Mouse (Mus musculus): ENCODE measurements around the gene Olfr1126. TPM values are rescaled to one million over a fixed set of nuclear protein-coding genes. Genes with fewer than 3 reads are reported as not detected.
"Not testable (repeated sequence)": the region's sequence is repeated elsewhere in the genome, so short reads cannot be mapped to it uniquely, and the experiment has no call there.

Olfr1126 gene
- not detected in 2 replicates for polyA plus RNA-seq (2016; fragmentation: Nextera tagmentation; extraction: Ambion mirVana)

GRCm38 (mm10) chr2:87453662-87454061, at the start of gene Olfr1126:
Olfr1126 (plus strand) TSS chr2:87453962.
- no peak within 1 kb of the TSS for H3K27ac ChIP-seq
- H3K4me1 ChIP-seq (replicated peaks) = no peaks in the 10 kb centered on the region
- no peak for DNase-seq (ENCODE audit: low spot score)
- no peaks in the 10 kb centered on the region for H3K36me3 ChIP-seq
- H3K4me3 ChIP-seq = no peak within 1 kb of the TSS
- no peaks in the 10 kb centered on the region for H3K9me3 ChIP-seq
- no peaks in the 10 kb centered on the region for H3K27me3 ChIP-seq (ENCODE audit: insufficient read depth, poor library complexity, severe bottlenecking)

DNA sequence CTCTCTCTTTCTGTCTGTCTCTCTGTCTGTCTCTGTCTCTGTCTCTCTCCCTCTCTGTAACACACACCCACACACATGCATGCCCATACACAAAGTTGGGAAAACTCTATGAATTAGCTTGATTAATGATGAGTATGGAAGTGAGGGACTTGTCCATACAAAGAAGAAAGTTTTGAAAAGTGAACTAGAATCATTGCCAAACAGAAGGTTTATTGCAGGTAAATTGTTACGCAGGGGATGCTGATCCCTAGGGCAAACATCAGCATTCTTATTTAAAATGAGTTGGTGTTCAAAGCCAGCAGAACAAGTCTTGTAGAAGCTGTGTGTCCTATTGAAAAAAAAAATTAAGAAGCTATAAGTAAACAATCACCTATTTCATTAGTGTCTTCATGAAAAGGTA, 37.4 kb upstream of the Olfr1126 start, which contains the start of gene Olfr1123:
Gene Olfr1123, plus strand, starts transcription at position 301 of the 400 bp plus-strand sequence.
- DNase-seq (ENCODE audit: low spot score) = no peak
- Histone ChIP-seq H3K4me1 (replicated peaks) (no peaks in the 10 kb centered on the region), H3K36me3 (no peaks in the 10 kb centered on the region), H3K4me3 (no peak within 1 kb of the TSS), H3K27ac (no peak within 1 kb of the TSS), H3K9me3 (no peaks in the 10 kb centered on the region), H3K27me3 (ENCODE audit: insufficient read depth, poor library complexity, severe bottlenecking) (no peaks in the 10 kb centered on the region)
- WGBS = 89% methylated on average over 1 of the region's 1 CpGs

GRCm38 (mm10) chr2:87429975-87430374, 23.8 kb upstream of the Olfr1126 start, which contains the start of gene Olfr1124:
Olfr1124 (plus strand) TSS chr2:87430275.
- Histone ChIP-seq H3K27me3 (ENCODE audit: insufficient read depth, poor library complexity, severe bottlenecking) (no peaks in the 10 kb centered on the region), H3K36me3 (no peaks in the 10 kb centered on the region), H3K4me3 (no peak within 1 kb of the TSS), H3K27ac (no peak within 1 kb of the TSS), H3K4me1 (replicated peaks) (no peaks in the 10 kb centered on the region), H3K9me3 (no peaks in the 10 kb centered on the region)
- DNase-seq (ENCODE audit: low spot score) = no peak
- WGBS = 92% methylated on average over 1 of the region's 1 CpGs

DNA sequence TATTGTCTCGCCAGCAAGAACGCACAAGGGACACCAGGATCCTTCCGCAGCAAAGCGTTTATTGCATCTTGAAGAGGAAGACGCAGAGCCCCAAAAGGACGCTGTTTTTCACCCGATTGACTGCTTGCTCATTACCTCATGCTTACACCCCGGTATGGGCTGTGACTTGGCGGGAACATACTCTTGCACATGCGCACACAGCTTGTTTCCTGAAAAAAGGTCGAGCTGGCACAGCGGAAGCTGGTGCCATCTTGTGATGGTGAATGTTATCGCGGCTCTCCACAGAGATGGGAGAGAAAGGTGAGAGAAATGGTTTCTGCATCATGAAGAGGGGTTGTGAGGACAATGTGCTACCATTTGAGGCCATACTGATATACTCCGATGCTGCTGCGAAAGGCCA, 16.0 kb upstream of the Olfr1126 start:
- no peak for DNase-seq (ENCODE audit: low spot score)
- H3K27ac ChIP-seq = no peak overlapping the region
- no peak overlapping the region for H3K4me3 ChIP-seq
- no peaks in the 10 kb centered on the region for H3K4me1 ChIP-seq (replicated peaks)
- no peaks in the 10 kb centered on the region for H3K36me3 ChIP-seq
- no peaks in the 10 kb centered on the region for H3K9me3 ChIP-seq
- no peaks in the 10 kb centered on the region for H3K27me3 ChIP-seq (ENCODE audit: insufficient read depth, poor library complexity, severe bottlenecking)
- WGBS = 91% methylated on average over 16 of the region's 16 CpGs

- Histone ChIP-seq H3K36me3 (no peaks in the 10 kb centered on the region), H3K9me3 (no peaks in the 10 kb centered on the region), H3K27me3 (ENCODE audit: insufficient read depth, poor library complexity, severe bottlenecking) (no peaks in the 10 kb centered on the region), H3K27ac (no peak overlapping the region), H3K4me1 (replicated peaks) (no peaks in the 10 kb centered on the region), H3K4me3 (no peak overlapping the region)
- 90% methylated on average over 4 of the region's 4 CpGs for WGBS
- DNase-seq (ENCODE audit: low spot score) = no peak
Measured at GRCm38 (mm10) chr2:87461769-87462168, 8.0 kb downstream of the Olfr1126 start.

GRCm38 (mm10) chr2:87480207-87480606, 26.4 kb downstream of the Olfr1126 start:
- Histone ChIP-seq H3K4me1 (replicated peaks) (no peaks in the 10 kb centered on the region), H3K27ac (no peak overlapping the region), H3K4me3 (no peak overlapping the region), H3K27me3 (ENCODE audit: insufficient read depth, poor library complexity, severe bottlenecking) (no peaks in the 10 kb centered on the region), H3K36me3 (no peaks in the 10 kb centered on the region), H3K9me3 (no peaks in the 10 kb centered on the region)
- DNase-seq (ENCODE audit: low spot score) = no peak

DNA sequence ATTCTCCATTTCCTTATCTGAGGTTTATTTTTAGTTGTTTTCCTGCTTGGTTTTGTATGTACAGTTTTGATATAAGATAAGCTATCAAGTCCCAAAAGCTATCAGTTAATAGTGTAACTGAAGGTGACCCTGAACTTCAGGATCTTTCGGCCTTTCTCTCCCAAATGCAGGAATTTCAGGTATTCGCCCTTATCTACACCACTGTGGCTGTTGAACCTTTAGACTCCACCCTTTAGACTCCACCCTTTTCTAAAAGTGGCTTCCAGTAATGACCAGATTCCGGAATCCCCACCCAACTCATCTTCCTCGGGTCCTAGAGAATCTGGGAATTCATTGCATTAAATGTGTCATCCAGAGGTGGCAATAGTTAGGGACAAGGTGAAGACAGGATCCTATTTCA, 27.4 kb downstream of the Olfr1126 start:
- no peak for DNase-seq (ENCODE audit: low spot score)
- WGBS = 88% methylated on average over 4 of the region's 4 CpGs
- Histone ChIP-seq H3K4me3 (no peak overlapping the region), H3K27me3 (ENCODE audit: insufficient read depth, poor library complexity, severe bottlenecking) (no peaks in the 10 kb centered on the region), H3K36me3 (no peaks in the 10 kb centered on the region), H3K9me3 (no peaks in the 10 kb centered on the region), H3K4me1 (replicated peaks) (no peaks in the 10 kb centered on the region), H3K27ac (no peak overlapping the region)

DNA sequence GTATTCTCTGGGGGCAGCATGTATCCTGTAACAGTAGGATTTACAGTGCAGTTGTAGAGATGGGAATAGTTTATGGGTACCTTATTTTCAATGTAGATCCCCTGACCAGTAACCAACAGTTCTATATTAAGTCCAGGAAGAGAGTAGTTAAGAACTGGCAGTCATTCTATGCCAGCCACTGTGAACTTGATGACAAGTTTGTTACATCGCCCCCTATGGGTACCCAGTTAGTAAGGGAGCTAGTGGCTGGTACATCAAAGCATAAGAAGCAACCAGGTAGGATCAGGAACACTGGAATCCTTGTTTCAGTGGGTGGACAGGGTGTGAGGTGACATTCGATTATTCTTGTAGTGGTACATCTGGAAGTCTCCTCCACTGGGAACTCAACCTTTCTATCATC, 28.5 kb downstream of the Olfr1126 start:
- H3K9me3 ChIP-seq = no peaks in the 10 kb centered on the region
- H3K27ac ChIP-seq = no peak overlapping the region
- no peaks in the 10 kb centered on the region for H3K4me1 ChIP-seq (replicated peaks)
- no peak for DNase-seq (ENCODE audit: low spot score)
- no peak overlapping the region for H3K4me3 ChIP-seq
- no peaks in the 10 kb centered on the region for H3K36me3 ChIP-seq
- no peaks in the 10 kb centered on the region for H3K27me3 ChIP-seq (ENCODE audit: insufficient read depth, poor library complexity, severe bottlenecking)
- WGBS = 84% methylated on average over 2 of the region's 2 CpGs

- not testable (repeated sequence) for H3K4me3 ChIP-seq; H3K4me1 ChIP-seq (replicated peaks); H3K36me3 ChIP-seq; H3K27me3 ChIP-seq (ENCODE audit: insufficient read depth, poor library complexity, severe bottlenecking); H3K9me3 ChIP-seq; H3K27ac ChIP-seq; DNase-seq (ENCODE audit: low spot score)
- 88% methylated on average over 4 of the region's 5 CpGs for WGBS
Measured at GRCm38 (mm10) chr2:87496993-87497392, 43.2 kb downstream of the Olfr1126 start, which contains the start of gene Pramel7. Pramel7 (minus strand) TSS chr2:87497093.

DNA sequence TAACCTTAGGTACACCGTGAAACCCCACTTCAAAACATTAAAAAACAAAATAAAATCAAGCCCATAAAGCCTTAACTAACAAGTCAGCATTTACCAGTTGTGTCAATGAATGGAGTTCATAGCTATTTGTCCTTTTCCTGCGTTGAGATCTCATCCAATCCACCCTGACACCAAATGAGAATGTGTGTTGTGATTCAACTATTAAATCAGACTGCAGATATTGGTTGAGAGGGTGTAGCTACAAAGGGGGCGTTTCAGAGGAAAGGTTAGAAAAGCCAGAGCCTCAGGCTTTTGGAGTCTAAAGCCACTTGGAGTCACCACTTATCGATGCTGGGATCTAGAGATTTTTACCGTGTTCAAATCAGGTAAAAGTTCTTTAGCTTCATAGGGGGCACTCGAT, 52.5 kb downstream of the Olfr1126 start, which contains the start of gene Pramel6:
Gene Pramel6, plus strand, starts transcription at position 301 of the 400 bp plus-strand sequence.
- Histone ChIP-seq H3K36me3 (no peaks in the 10 kb centered on the region), H3K27ac (no peak within 1 kb of the TSS), H3K4me1 (replicated peaks) (no peaks in the 10 kb centered on the region), H3K9me3 (no peaks in the 10 kb centered on the region), H3K27me3 (ENCODE audit: insufficient read depth, poor library complexity, severe bottlenecking) (no peaks in the 10 kb centered on the region), H3K4me3 (no peak within 1 kb of the TSS)
- 90% methylated on average over 6 of the region's 6 CpGs for WGBS
- DNase-seq (ENCODE audit: low spot score) = no peak

Other genes starting within 250 kb of the Olfr1126 start
- gene Olfr1113, start 245.0 kb upstream of the Olfr1126 start, polyA plus RNA-seq (2016; fragmentation: Nextera tagmentation; extraction: Ambion mirVana) = not detected in 2 replicates
- not detected in 2 replicates for gene Olfr1115, start 205.9 kb upstream of the Olfr1126 start, polyA plus RNA-seq (2016; fragmentation: Nextera tagmentation; extraction: Ambion mirVana)
- gene Olfr1116, start 186.4 kb upstream of the Olfr1126 start, polyA plus RNA-seq (2016; fragmentation: Nextera tagmentation; extraction: Ambion mirVana) = not detected in 2 replicates
- gene Olfr1118, start 146.4 kb upstream of the Olfr1126 start, polyA plus RNA-seq (2016; fragmentation: Nextera tagmentation; extraction: Ambion mirVana) = not detected in 2 replicates
- gene Olfr1120, start 99.1 kb upstream of the Olfr1126 start, polyA plus RNA-seq (2016; fragmentation: Nextera tagmentation; extraction: Ambion mirVana) = not detected in 2 replicates
- not detected in 2 replicates for gene Olfr1121, start 84.1 kb upstream of the Olfr1126 start, polyA plus RNA-seq (2016; fragmentation: Nextera tagmentation; extraction: Ambion mirVana)
- gene Olfr1122, start 68.1 kb upstream of the Olfr1126 start, polyA plus RNA-seq (2016; fragmentation: Nextera tagmentation; extraction: Ambion mirVana) = not detected in 2 replicates
- gene Olfr1123, start 37.3 kb upstream of the Olfr1126 start, polyA plus RNA-seq (2016; fragmentation: Nextera tagmentation; extraction: Ambion mirVana) = not detected in 2 replicates
- gene Olfr1124, start 23.7 kb upstream of the Olfr1126 start, polyA plus RNA-seq (2016; fragmentation: Nextera tagmentation; extraction: Ambion mirVana) = 0.07 and 0.10 TPM in 2 replicates
- not detected in 2 replicates for gene Pramel7, start 43.1 kb downstream of the Olfr1126 start, polyA plus RNA-seq (2016; fragmentation: Nextera tagmentation; extraction: Ambion mirVana)
- gene Pramel6, start 52.6 kb downstream of the Olfr1126 start, polyA plus RNA-seq (2016; fragmentation: Nextera tagmentation; extraction: Ambion mirVana) = not detected in 2 replicates
- gene Olfr153, start 77.8 kb downstream of the Olfr1126 start, polyA plus RNA-seq (2016; fragmentation: Nextera tagmentation; extraction: Ambion mirVana) = not detected in 2 replicates
- gene Olfr1128, start 91.6 kb downstream of the Olfr1126 start, polyA plus RNA-seq (2016; fragmentation: Nextera tagmentation; extraction: Ambion mirVana) = not detected in 2 replicates
- not detected in 2 replicates for gene Olfr1129, start 119.9 kb downstream of the Olfr1126 start, polyA plus RNA-seq (2016; fragmentation: Nextera tagmentation; extraction: Ambion mirVana)
- gene Olfr1130, start 152.2 kb downstream of the Olfr1126 start, polyA plus RNA-seq (2016; fragmentation: Nextera tagmentation; extraction: Ambion mirVana) = not detected in 2 replicates
- not detected in 2 replicates for gene Olfr1131, start 173.1 kb downstream of the Olfr1126 start, polyA plus RNA-seq (2016; fragmentation: Nextera tagmentation; extraction: Ambion mirVana)
- not detected in 2 replicates for gene Olfr1132, start 183.6 kb downstream of the Olfr1126 start, polyA plus RNA-seq (2016; fragmentation: Nextera tagmentation; extraction: Ambion mirVana)
- gene Olfr1133, start 193.4 kb downstream of the Olfr1126 start, polyA plus RNA-seq (2016; fragmentation: Nextera tagmentation; extraction: Ambion mirVana) = not detected in 2 replicates
- not detected in 2 replicates for gene Olfr1134, start 204.5 kb downstream of the Olfr1126 start, polyA plus RNA-seq (2016; fragmentation: Nextera tagmentation; extraction: Ambion mirVana)
- not detected in 2 replicates for gene Olfr1135, start 219.7 kb downstream of the Olfr1126 start, polyA plus RNA-seq (2016; fragmentation: Nextera tagmentation; extraction: Ambion mirVana)
- gene Olfr1136, start 240.0 kb downstream of the Olfr1126 start, polyA plus RNA-seq (2016; fragmentation: Nextera tagmentation; extraction: Ambion mirVana) = not detected in 2 replicates